Comparison of ENCODE assay signal across 19 mouse cellular contexts in genomic region chr13:10710909-10711308, GRCm38 (mm10).
DNase-seq lines count a peak whose midpoint lies in the region; ATAC-seq and TF ChIP-seq lines count a peak whose summit lies in the region.
"Had no signal": no experiment of that assay in that cellular context is flagged by ENCODE, and none has a peak within 500 bp of the region (broad histone marks: within the 10 kb centered on the region; RNA-seq: fewer than 3 reads in every experiment).

No protein-coding gene starts in this region.

- no peak for TF ChIP-seq CTCF in left cerebral cortex, adult 2 months (IDR thresholded peaks at IDR 0.05)

- H3K36me3 ChIP-seq in kidney, embryonic 14.5 days (ENCODE audit: control insufficient read depth, insufficient read depth, low read length), result no peaks in the 10 kb centered on the region
- H3K36me3 ChIP-seq: embryonic facial prominence, embryonic 10.5 days; heart, embryonic 13.5 days; hindbrain, embryonic 15.5 days had no signal

- peak; percentile 68; the same call in 1 of the 2 replicates for ATAC-seq in kidney, embryonic 14.5 days (ENCODE audit: low FRiP score, low TSS enrichment)
- ATAC-seq: forebrain, embryonic 13.5 days; forebrain, postnatal 0 days had no signal

- H3K27me3 ChIP-seq in kidney, embryonic 14.5 days (ENCODE audit: control insufficient read depth, insufficient read depth, low read length), result no peaks in the 10 kb centered on the region
- H3K27me3 ChIP-seq: CH12.LX; forebrain, embryonic 13.5 days; heart, embryonic 13.5 days; hindbrain, embryonic 15.5 days had no signal

- no peak overlapping the region for H3K4me3 ChIP-seq in kidney, embryonic 14.5 days (ENCODE audit: low read length)
- no peak overlapping the region for H3K4me3 ChIP-seq in left cerebral cortex, adult 2 months
- H3K4me3 ChIP-seq: embryonic facial prominence, embryonic 10.5 days; forebrain, embryonic 13.5 days; heart, embryonic 13.5 days; hindbrain, embryonic 15.5 days had no signal

- no peak overlapping the region for H3K9ac ChIP-seq in kidney, embryonic 14.5 days (ENCODE audit: low read depth, low read length)
- H3K9ac ChIP-seq: forebrain, embryonic 13.5 days; forebrain, postnatal 0 days; heart, embryonic 13.5 days; hindbrain, embryonic 15.5 days had no signal

- H3K4me2 ChIP-seq in kidney, embryonic 14.5 days (replicated peaks; ENCODE audit: low read depth, low read length), result no peak overlapping the region
- H3K4me2 ChIP-seq: forebrain, embryonic 13.5 days; heart, embryonic 13.5 days; hindbrain, embryonic 15.5 days had no signal

- H3K9me3 ChIP-seq in kidney, embryonic 14.5 days (ENCODE audit: control insufficient read depth, low read length), result no peaks in the 10 kb centered on the region
- H3K9me3 ChIP-seq: embryonic facial prominence, embryonic 10.5 days; forebrain, embryonic 13.5 days; hindbrain, embryonic 15.5 days had no signal

- no peak overlapping the region for H3K27ac ChIP-seq in kidney, embryonic 14.5 days (ENCODE audit: low read depth, low read length)
- H3K27ac ChIP-seq in left cerebral cortex, adult 2 months, result 0 out of 2 replicates have a peak overlapping the region, but pooled peaks have one; percentile 40
- H3K27ac ChIP-seq: embryonic facial prominence, embryonic 10.5 days; forebrain, embryonic 13.5 days; heart, embryonic 13.5 days; hindbrain, embryonic 15.5 days had no signal

- H3K4me1 ChIP-seq in kidney, embryonic 14.5 days (ENCODE audit: control insufficient read depth, insufficient read depth, low read length), result no peaks in the 10 kb centered on the region
- H3K4me1 ChIP-seq: embryonic facial prominence, embryonic 10.5 days; forebrain, embryonic 13.5 days; heart, embryonic 13.5 days; hindbrain, embryonic 15.5 days had no signal

- DNase-seq in kidney, adult 8-10 months, result no peak
- no peak for DNase-seq in left cerebral cortex, adult 2 months (ENCODE audit: extremely low spot score in 1 of 2, low spot score in 2 of 2)
- no peak for DNase-seq in left cerebral cortex, postnatal 10 days (ENCODE audit: extremely low spot score in 1 of 2, low spot score in 2 of 2)
- DNase-seq in Muller cell, postnatal 12 days (ENCODE audit: inconsistent ontology term), result peak; percentile 72
- DNase-seq in mesoderm, embryonic 11.5 days (ENCODE audit: low read depth, low spot score), result peak; percentile 6
- DNase-seq: adrenal gland, adult 2 months; adrenal gland, postnatal 25 days; cerebellum, adult 2 months; cerebellum, postnatal 10 days; forebrain, postnatal 0 days; gastrocnemius, postnatal 25 days; heart, adult 11 months; heart, postnatal 36 days had no signal

- WGBS in kidney, embryonic 14.5 days, result 66% methylated on average over 4 of the region's 4 CpGs

- intact Hi-C loops in left cerebral cortex, adult 2 months (cut with DNase I), result loop anchor here (10.0 kb wide), 1 partner anchor 826 kb away; no protein-coding TSS in a partner anchor
- intact Hi-C loops in left cerebral cortex, postnatal 10 days (cut with DNase I), result no loop called here

Comparison
In these comparisons a context has a peak if more than half of its experiments do, and no peak if none do; other contexts are left out.
1. DNase-seq: peak in Muller cell, postnatal 12 days (single experiment) and mesoderm, embryonic 11.5 days (single experiment); none in kidney, adult 8-10 months (0 of 2), left cerebral cortex, adult 2 months (0 of 2) and left cerebral cortex, postnatal 10 days (0 of 2).